Mouse (Mus musculus) testis, adult 2 months (tissue): ENCODE measurements around the gene Ift57. TPM values are rescaled to one million over a fixed set of nuclear protein-coding genes. Genes with fewer than 3 reads are reported as not detected.

Source experiments
- H3K27ac ChIP-seq: fragments of 200-500 bp; 2 replicates; pipeline ENCODE4 v1.5.1; 2012; ENCODE audit warnings: low read depth, low read length; ENCODE audit not compliant: control insufficient read depth, insufficient read depth
- H3K27me3 ChIP-seq: fragments of 200-500 bp; 2 replicates; pipeline ENCODE4 v1.6.1; 2012; ENCODE audit warnings: mild to moderate bottlenecking, low read length, moderate library complexity; ENCODE audit not compliant: control insufficient read depth, insufficient read depth
- H3K36me3 ChIP-seq: fragments of 200-500 bp; 2 replicates; pipeline ENCODE4 v1.6.1; 2012; ENCODE audit warnings: mild to moderate bottlenecking, low read length; ENCODE audit not compliant: control insufficient read depth, insufficient read depth
- H3K4me1 ChIP-seq: fragments of 200-500 bp; 2 replicates; pipeline ENCODE4 v1.6.1; 2012; ENCODE audit warnings: low read length; ENCODE audit not compliant: control insufficient read depth, insufficient read depth
- H3K4me3 ChIP-seq: fragments of 200-500 bp; 2 replicates; pipeline ENCODE4 v1.5.1; 2012; ENCODE audit warnings: low read depth, mild to moderate bottlenecking, low read length, moderate library complexity, mixed read lengths; ENCODE audit not compliant: control insufficient read depth
- CTCF ChIP-seq: fragments of 200-500 bp; IDR thresholded peaks from 2 replicates; pipeline ENCODE4 v1.5.1; 2012; ENCODE audit warnings: low read depth, mild to moderate bottlenecking, inconsistent platforms, low read length, moderate library complexity; ENCODE audit not compliant: control insufficient read depth, insufficient read depth, insufficient replicate concordance
- POLR2A ChIP-seq: fragments of 200-500 bp; IDR thresholded peaks from 2 replicates; pipeline ENCODE4 v1.6.1; 2012; ENCODE audit warnings: low read depth, mild to moderate bottlenecking, inconsistent platforms, low read length, moderate library complexity; ENCODE audit not compliant: control insufficient read depth
- polyA plus RNA-seq: library from polyadenylated mRNA; depleted of rRNA; stranded (reverse); fragments of >200 nt; gene quantifications from 2 replicates; pipeline ENCODE4 v1.2.3, GENCODE M21; 2012

Gene Ift57
- polyA plus RNA-seq, 1 experiment, result 26.4 TPM

- no peak overlapping the region for H3K27ac ChIP-seq
Measured at GRCm38 (mm10) chr16:49771609-49772396, 72.8 kb downstream of the Ift57 start.

GRCm38 (mm10) chr16:49772576-49772975 lies 73.5 kb downstream of the Ift57 start:
- Histone ChIP-seq H3K4me3 (no peak overlapping the region), H3K36me3 (no peaks in the 10 kb centered on the region), H3K4me1 (peaks cover 11% of the 10 kb centered on the region), H3K27me3 (no peaks in the 10 kb centered on the region), H3K27ac (no peak overlapping the region)
- TF ChIP-seq POLR2A, result no peak
- no peak for TF ChIP-seq CTCF

More at GRCm38 (mm10) chr16:49771609-49772396, 72.8 kb downstream of the Ift57 start:
- TF ChIP-seq CTCF (no peak), POLR2A (no peak)
- Histone ChIP-seq H3K4me3 (no peak overlapping the region), H3K36me3 (no peaks in the 10 kb centered on the region), H3K27me3 (no peaks in the 10 kb centered on the region), H3K4me1 (peaks cover 11% of the 10 kb centered on the region)

GRCm38 (mm10) chr16:49773068-49773467 lies 74.0 kb downstream of the Ift57 start:
- Histone ChIP-seq H3K4me3 (no peak overlapping the region), H3K27ac (no peak overlapping the region), H3K36me3 (no peaks in the 10 kb centered on the region), H3K27me3 (no peaks in the 10 kb centered on the region), H3K4me1 (peaks cover 11% of the 10 kb centered on the region)
- TF ChIP-seq POLR2A (no peak), CTCF (no peak)

GRCm38 (mm10) chr16:49774059-49775001 lies 75.3 kb downstream of the Ift57 start:
- Histone ChIP-seq H3K27ac (no peak overlapping the region), H3K4me3 (peak overlapping the region; percentile 20; the same call in 1 of the 2 replicates), H3K27me3 (no peaks in the 10 kb centered on the region), H3K4me1 (peaks cover 11% of the 10 kb centered on the region), H3K36me3 (no peaks in the 10 kb centered on the region)
- TF ChIP-seq CTCF (no peak), POLR2A (no peak)

GRCm38 (mm10) chr16:49775002-49775966 lies 76.3 kb downstream of the Ift57 start:
- no peaks in the 10 kb centered on the region for H3K36me3 ChIP-seq
- H3K4me1 ChIP-seq, result peaks cover 11% of the 10 kb centered on the region
- no peaks in the 10 kb centered on the region for H3K27me3 ChIP-seq
- no peak overlapping the region for H3K4me3 ChIP-seq
- no peak overlapping the region for H3K27ac ChIP-seq
- no peak for TF ChIP-seq POLR2A

- H3K36me3 ChIP-seq, result no peaks in the 10 kb centered on the region
- TF ChIP-seq CTCF, result no peak
- TF ChIP-seq POLR2A, result no peak
- H3K4me3 ChIP-seq, result no peak overlapping the region
- H3K27me3 ChIP-seq, result no peaks in the 10 kb centered on the region
- peaks cover 11% of the 10 kb centered on the region for H3K4me1 ChIP-seq
- no peak overlapping the region for H3K27ac ChIP-seq
Measured at GRCm38 (mm10) chr16:49776981-49777380, 77.9 kb downstream of the Ift57 start.
